ENCODE assay signal across 23 mouse cellular contexts in the genomic region with DNA sequence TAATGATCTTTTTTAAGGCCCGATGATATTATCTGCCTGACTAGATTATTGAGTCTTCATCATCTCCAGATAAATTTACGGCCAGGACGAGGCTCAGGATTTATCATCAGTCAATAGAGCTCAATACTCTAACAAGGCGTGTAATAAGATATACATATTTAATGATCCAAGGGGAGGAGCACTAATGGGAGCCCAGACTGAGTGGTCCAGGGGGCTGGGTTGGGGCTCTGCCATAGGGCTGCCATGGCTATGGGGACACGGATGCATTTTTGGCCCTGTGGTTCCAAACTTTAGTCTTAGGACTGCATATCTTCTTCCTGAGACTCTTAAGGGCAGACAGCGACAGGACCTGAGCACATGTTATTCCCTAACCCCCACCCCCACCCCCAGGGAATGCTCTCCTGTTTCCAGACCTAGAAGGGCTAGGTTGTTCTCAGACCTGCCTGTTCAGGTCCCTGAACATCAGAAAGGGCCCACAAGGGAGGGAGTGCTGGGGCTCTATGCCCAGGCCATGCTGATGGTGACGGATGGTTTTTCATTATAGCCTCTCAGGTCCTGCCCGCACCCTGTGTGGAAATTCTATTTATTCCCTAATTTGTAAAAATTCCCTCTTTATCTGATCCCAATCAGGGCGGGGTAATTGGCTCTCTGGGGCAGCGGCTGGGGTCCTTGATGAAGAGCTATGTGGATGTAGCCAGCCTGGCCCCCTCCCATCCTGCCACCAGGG. TPM values are rescaled to one million over a fixed set of nuclear protein-coding genes. Genes with fewer than 3 reads are reported as not detected.
"Had no signal": no experiment of that assay in that cellular context is flagged by ENCODE, and none has a peak within 500 bp of the region (broad histone marks: within the 10 kb centered on the region; RNA-seq: fewer than 3 reads in every experiment).

No protein-coding gene starts in this region.

- ATAC-seq: intestine, embryonic 15.5 days; liver, embryonic 12.5 days had no signal

- H3K9ac ChIP-seq: intestine, embryonic 15.5 days; limb, embryonic 15.5 days; liver, embryonic 12.5 days; lung, embryonic 15.5 days had no signal

- H3K4me1 ChIP-seq: intestine, embryonic 15.5 days; lung, embryonic 15.5 days had no signal

- H3K27me3 ChIP-seq: intestine, embryonic 15.5 days; limb, embryonic 15.5 days; liver, embryonic 12.5 days; lung, embryonic 15.5 days had no signal

- H3K4me2 ChIP-seq: intestine, embryonic 15.5 days; limb, embryonic 15.5 days; liver, embryonic 12.5 days; lung, embryonic 15.5 days had no signal

- H3K4me3 ChIP-seq: intestine, embryonic 15.5 days; limb, embryonic 15.5 days; liver, embryonic 12.5 days; lung, embryonic 15.5 days had no signal

- H3K27ac ChIP-seq: intestine, embryonic 15.5 days; limb, embryonic 15.5 days; liver, embryonic 12.5 days; lung, embryonic 15.5 days; macrophage had no signal

- H3K36me3 ChIP-seq: intestine, embryonic 15.5 days; lung, embryonic 15.5 days had no signal

- H3K9me3 ChIP-seq: intestine, embryonic 15.5 days; limb, embryonic 15.5 days; liver, embryonic 12.5 days; lung, embryonic 15.5 days had no signal

- DNase-seq: kidney, adult 18-20 months; kidney, postnatal 14 days; midbrain, embryonic 14.5 days; right cerebral cortex, adult 18-20 months; right cerebral cortex, postnatal 25 days; thymus, adult 2 months; thymus, postnatal 25 days had no signal

RNA-seq across cellular contexts. Expression of a gene that starts 59.6 kb away (rescaled TPM):
- total RNA-seq: layer of hippocampus, adult 8-10 months; layer of hippocampus, postnatal 14 days; left cerebral cortex, adult 18-20 months; left cerebral cortex, postnatal 14 days; megakaryocyte-erythroid progenitor cell, adult 5-6 weeks had no signal
- polyA plus RNA-seq: intestine, embryonic 15.5 days; kidney, embryonic 14.5 days; large intestine, adult 2 months; limb, embryonic 11.5 days; limb, embryonic 15.5 days; liver, embryonic 12.5 days; liver, embryonic 16.5 days; lung, embryonic 15.5 days; macrophage; midbrain, embryonic 14.5 days; small intestine, adult 2 months; thymus, adult 2 months; urinary bladder, adult 2 months had no signal
